Mouse (Mus musculus) spleen, adult 2 months (tissue): ENCODE data around the gene Slc35d1.

Source experiments
- CTCF ChIP-seq: fragments of 200-500 bp; IDR thresholded peaks from 2 replicates; pipeline ENCODE4 v1.5.1; 2011; ENCODE audit warnings: mild to moderate bottlenecking, inconsistent platforms; ENCODE audit not compliant: insufficient read depth, insufficient read length, insufficient replicate concordance; ENCODE audit errors: extremely low read depth
- POLR2A ChIP-seq: fragments of 200-500 bp; IDR thresholded peaks from 2 replicates; pipeline ENCODE4 v1.6.1; 2011; ENCODE audit warnings: low read depth, low read length, inconsistent platforms

DNA sequence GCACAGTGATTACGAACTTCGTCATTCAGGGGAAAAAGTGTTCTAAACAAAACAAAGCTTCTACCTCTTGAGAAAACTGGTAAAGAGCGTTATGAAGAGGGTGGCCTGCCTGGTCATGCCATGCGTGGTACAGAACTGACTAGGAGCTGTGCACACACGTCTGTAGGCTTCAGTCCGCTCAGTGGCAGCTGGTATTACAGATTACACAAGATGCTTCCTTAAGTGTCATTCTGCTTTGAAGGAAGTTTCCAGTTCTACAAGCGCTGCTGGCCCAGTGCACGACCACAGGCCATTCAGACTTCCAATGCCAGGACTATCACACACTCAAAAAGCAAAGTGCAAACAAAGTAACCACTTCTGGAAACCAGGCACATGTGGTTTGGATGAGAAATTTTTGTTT lies 17.6 kb downstream of the Slc35d1 start:
- TF ChIP-seq CTCF (no peak), POLR2A (no peak)
